Mouse (Mus musculus) hindbrain, embryonic 16.5 days (tissue): ENCODE results near the gene H2afy. TPM values are rescaled to one million over a fixed set of nuclear protein-coding genes. Genes with fewer than 3 reads are reported as not detected.

Experiments used
- ATAC-seq: fragments of 200-750 bp; cut with Nextera tagmentation; 2 replicates; pipeline ENCODE4 v1.8.0; 2017; ENCODE audit warnings: moderate TSS enrichment, moderate library complexity
- H3K27ac ChIP-seq: fragments of 300-500 bp; sonication (generic); 2 replicates; pipeline ENCODE4 v1.5.1; 2014; ENCODE audit warnings: low read depth, mild to moderate bottlenecking, control low read depth, low read length, moderate library complexity
- H3K27me3 ChIP-seq: fragments of 300-500 bp; sonication (generic); replicated peaks from 2 replicates; pipeline ENCODE4 v1.6.1; 2014; ENCODE audit warnings: low read length; ENCODE audit not compliant: control insufficient read depth, insufficient read depth
- H3K36me3 ChIP-seq: fragments of 300-500 bp; sonication (generic); 2 replicates; pipeline ENCODE4 v1.6.1; 2014; ENCODE audit warnings: mild to moderate bottlenecking, low read length, moderate library complexity, mixed read lengths; ENCODE audit not compliant: control insufficient read depth, insufficient read depth
- H3K4me1 ChIP-seq: fragments of 300-500 bp; sonication (generic); 2 replicates; pipeline ENCODE4 v1.6.1; 2014; ENCODE audit warnings: low read depth, low read length; ENCODE audit not compliant: control insufficient read depth, insufficient read depth
- H3K4me2 ChIP-seq: fragments of 300-500 bp; sonication (generic); 2 replicates; pipeline ENCODE4 v1.6.1; 2014; ENCODE audit warnings: mild to moderate bottlenecking, low read length, control low read depth, moderate library complexity
- H3K4me3 ChIP-seq: fragments of 300-500 bp; sonication (generic); 2 replicates; pipeline ENCODE4 v1.5.1; 2014; ENCODE audit warnings: mild to moderate bottlenecking, low read length, control low read depth, moderate library complexity
- H3K9ac ChIP-seq: fragments of 300-500 bp; sonication (generic); 2 replicates; pipeline ENCODE4 v1.6.1; 2014; ENCODE audit warnings: low read depth, mild to moderate bottlenecking, control low read depth, low read length, moderate library complexity
- H3K9me3 ChIP-seq: fragments of 300-500 bp; sonication (generic); 2 replicates; pipeline ENCODE4 v1.6.1; 2014; ENCODE audit warnings: mild to moderate bottlenecking, low read length, moderate library complexity; ENCODE audit not compliant: control insufficient read depth
- WGBS: fragments of 180-500 bp; shearing (Covaris S2); extraction: QIAGEN DNeasy Blood & Tissue Kit; methylation state at CpG from one replicate; pipeline ENCODE4 v1.1.7; 2014; 5-methylcytosine and 5-hydroxymethylcytosine counted together
- polyA plus RNA-seq: library from polyadenylated mRNA; unstranded; fragments of >200 nt; fragmentation: Nextera tagmentation; extraction: Ambion mirVana; gene quantifications from 2 replicates; pipeline ENCODE4 v1.2.1, GENCODE M21; 2015

H2afy gene
- polyA plus RNA-seq, 1 experiment from 2014 or later: 239 TPM

DNA sequence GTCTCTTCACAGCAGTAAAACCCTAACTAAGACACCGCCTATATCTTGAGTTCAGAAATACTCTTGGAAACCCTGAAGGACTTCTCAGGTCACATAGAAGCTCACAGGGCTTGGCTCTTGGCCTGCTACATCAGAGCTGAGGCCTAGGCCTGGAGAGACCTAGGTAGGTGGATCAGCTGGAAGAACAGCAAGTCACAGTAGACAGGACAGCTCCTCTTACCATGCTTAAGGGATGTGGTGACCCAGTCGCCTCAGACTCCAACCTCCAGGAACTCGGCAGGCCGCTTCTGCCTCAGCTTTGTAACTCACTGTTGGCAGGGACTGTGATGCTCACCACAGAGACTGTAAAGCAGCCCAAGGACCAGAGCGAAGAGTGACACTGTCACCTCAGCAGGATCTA lies 13.1 kb downstream of the H2afy start:
- Histone ChIP-seq H3K4me3 (no peak overlapping the region), H3K9ac (no peak overlapping the region), H3K27ac (no peak overlapping the region), H3K9me3 (no peaks in the 10 kb centered on the region), H3K4me2 (no peak overlapping the region), H3K36me3 (peaks cover 29% of the 10 kb centered on the region), H3K4me1 (peaks cover 3% of the 10 kb centered on the region; the same call in 1 of the 2 replicates), H3K27me3 (no peaks in the 10 kb centered on the region)
- WGBS: 96% methylated on average over 5 of the region's 5 CpGs
- ATAC-seq: no peak

DNA sequence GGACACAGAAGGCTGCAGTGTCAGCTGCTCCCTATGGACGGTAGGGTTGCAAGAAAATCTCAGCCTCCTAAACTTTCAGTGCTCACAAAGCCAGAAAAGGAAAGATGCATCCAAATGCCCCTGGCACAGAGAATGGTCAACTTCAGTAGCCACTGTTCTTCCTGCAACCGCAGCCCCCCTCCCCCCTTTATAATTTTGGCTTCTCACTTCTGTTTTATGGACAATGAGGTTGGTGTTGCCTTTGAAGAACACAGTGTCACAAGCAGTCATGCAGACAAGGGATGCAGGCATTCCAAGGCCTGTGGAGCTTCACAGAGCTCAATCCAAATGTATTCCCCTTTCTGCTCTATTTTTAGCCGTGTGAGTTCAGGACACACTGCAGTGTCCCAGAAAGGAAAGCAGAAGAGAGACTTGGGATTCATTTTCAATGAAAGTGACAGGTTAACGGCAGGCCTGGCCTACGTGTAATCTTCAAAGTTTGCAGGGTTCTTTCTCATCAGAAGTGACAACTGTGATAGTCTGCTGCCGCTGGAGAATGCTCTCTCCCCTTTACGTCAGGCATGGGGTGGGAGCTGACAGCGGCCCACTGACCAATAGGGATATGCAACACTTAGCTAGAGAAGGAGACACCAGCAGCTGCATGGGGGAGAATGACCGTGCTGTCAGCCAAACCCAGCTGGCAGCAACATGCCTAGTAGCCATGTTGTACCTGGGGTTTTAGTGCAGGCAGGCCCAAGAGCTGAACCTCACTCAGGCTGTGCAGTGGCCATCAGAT lies 18.0 kb downstream of the H2afy start:
- Histone ChIP-seq H3K4me3 (no peak overlapping the region), H3K36me3 (0 out of 2 replicates have a peak, but pooled peaks cover 8% of the 10 kb centered on the region), H3K4me2 (no peak overlapping the region), H3K9ac (no peak overlapping the region), H3K27ac (no peak overlapping the region), H3K27me3 (no peaks in the 10 kb centered on the region), H3K4me1 (peaks cover 17% of the 10 kb centered on the region), H3K9me3 (no peaks in the 10 kb centered on the region)
- WGBS: 80% methylated on average over 9 of the region's 9 CpGs
- no peak for ATAC-seq

DNA sequence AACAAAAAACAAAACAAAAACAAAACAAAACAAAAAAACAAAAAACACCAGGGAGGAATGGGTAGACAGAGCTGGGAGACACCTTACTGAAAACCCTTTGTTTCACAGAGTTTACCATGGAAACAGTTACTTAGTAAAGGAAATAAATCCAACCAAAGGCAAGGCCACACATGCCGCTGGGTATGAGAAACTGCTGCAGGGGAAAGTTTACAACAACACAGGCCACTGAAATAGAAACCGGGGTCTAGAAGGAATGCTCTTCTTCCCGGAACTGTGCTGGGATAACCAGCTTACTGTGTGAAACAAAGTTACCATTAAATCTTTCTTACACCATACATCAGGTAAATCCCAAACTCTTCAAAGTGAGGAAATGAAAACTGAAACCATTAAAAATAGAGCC lies 20.3 kb downstream of the H2afy start:
- H3K36me3 ChIP-seq: no peaks in the 10 kb centered on the region
- no peak overlapping the region for H3K4me3 ChIP-seq
- no peak overlapping the region for H3K27ac ChIP-seq
- H3K9me3 ChIP-seq: no peaks in the 10 kb centered on the region
- ATAC-seq: no peak
- H3K4me2 ChIP-seq: no peak overlapping the region
- 49% methylated on average over 3 of the region's 3 CpGs for WGBS
- H3K9ac ChIP-seq: no peak overlapping the region
- H3K4me1 ChIP-seq: peaks cover 34% of the 10 kb centered on the region
- no peaks in the 10 kb centered on the region for H3K27me3 ChIP-seq

DNA sequence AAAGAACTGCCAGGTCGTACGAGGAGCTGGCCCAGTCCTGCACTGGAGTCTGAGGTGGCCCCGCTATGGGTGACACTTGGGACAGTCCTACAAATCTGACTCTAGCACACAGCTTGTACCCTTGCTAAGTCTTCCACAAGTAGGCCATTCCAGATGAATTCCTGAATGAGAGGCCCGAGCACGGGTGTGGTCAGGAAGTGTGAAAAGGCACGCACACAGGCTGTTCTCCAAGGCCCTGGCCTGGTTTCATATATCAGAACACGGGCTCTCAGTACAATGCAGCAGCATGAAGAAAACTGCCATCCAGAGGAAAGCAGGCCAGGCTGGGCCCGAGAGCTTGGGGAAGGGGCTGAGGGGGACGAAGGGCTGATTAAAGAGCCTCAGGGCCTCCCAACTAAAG lies 20.8 kb downstream of the H2afy start:
- Histone ChIP-seq H3K9me3 (no peaks in the 10 kb centered on the region), H3K36me3 (no peaks in the 10 kb centered on the region), H3K27me3 (no peaks in the 10 kb centered on the region), H3K4me1 (peaks cover 34% of the 10 kb centered on the region), H3K4me3 (no peak overlapping the region), H3K9ac (no peak overlapping the region), H3K27ac (peak overlapping the region; percentile 48), H3K4me2 (no peak overlapping the region)
- no peak for ATAC-seq
- 57% methylated on average over 9 of the region's 9 CpGs for WGBS

DNA sequence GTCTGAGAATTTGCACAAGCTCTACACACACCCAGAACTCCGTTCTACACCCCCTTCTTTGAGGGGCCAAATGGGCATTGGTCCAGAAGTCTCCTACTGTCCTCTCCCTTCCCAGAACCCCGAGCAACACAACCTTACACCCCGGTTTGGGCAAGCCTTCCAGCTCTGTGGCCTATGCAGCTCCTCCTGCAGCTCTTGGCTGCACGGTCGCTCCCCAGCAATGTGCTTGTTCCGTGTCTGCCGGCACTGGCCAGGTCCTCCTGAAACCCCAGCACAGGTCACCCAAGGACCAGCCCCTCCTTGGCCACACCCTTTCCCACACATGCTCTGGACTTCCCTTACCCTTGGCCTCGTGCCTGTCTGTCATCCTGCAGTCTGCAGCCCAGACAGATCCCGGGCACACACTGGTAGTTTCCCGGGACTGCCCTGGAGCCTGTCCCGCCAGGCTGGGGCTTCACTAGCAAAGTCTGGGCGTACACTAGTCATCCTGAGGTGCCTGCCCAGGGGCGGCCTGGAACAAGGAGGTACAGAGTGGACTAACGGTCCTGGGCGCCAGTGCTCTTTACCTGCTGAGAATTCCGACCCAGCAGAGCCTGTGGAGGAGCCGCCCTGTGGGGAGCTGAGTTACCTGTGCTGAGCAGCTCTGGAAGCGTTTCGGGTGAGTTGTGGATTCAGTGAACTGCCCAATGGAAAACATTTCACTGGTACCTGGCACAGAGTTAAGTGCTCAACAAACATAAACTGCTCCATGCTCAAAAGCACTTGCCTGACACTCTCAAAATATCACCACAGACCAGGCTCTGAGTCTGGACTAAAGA lies 22.5 kb downstream of the H2afy start:
- H3K9ac ChIP-seq: no peak overlapping the region; the same call in 1 of the 2 replicates
- H3K4me1 ChIP-seq: peaks cover 47% of the 10 kb centered on the region
- H3K4me2 ChIP-seq: no peak overlapping the region
- H3K9me3 ChIP-seq: no peaks in the 10 kb centered on the region
- no peak overlapping the region for H3K4me3 ChIP-seq
- H3K27me3 ChIP-seq: no peaks in the 10 kb centered on the region
- 60% methylated on average over 19 of the region's 19 CpGs for WGBS
- ATAC-seq: peak; percentile 49; the same call in 1 of the 2 replicates
- no peaks in the 10 kb centered on the region for H3K36me3 ChIP-seq
- H3K27ac ChIP-seq: peak overlapping the region; percentile 72

DNA sequence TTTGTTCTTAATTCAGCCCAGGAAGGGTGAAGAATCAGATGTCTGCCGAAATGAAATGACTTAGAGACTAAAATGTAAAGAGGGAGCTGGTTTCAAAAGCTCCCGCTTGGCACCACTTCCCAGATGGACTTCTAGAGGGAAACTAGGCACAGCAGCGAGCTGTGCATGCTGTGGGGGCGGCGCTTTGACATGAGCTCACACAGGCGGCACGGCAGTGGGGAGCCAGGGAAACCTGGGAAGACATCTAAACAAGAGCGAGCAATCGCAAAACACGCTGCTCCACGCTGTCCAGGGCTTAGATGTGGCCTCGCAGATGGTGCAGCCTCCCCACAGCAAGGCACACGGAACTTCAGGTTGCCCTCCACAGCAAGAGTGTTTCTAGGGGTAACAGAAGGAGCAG lies 23.2 kb downstream of the H2afy start:
- Histone ChIP-seq H3K27me3 (no peaks in the 10 kb centered on the region), H3K4me2 (no peak overlapping the region), H3K9me3 (no peaks in the 10 kb centered on the region), H3K9ac (peak overlapping the region; percentile 41; the same call in 1 of the 2 replicates), H3K27ac (peak overlapping the region; percentile 72), H3K4me1 (peaks cover 44% of the 10 kb centered on the region), H3K4me3 (no peak overlapping the region), H3K36me3 (no peaks in the 10 kb centered on the region)
- WGBS: 32% methylated on average over 13 of the region's 13 CpGs
- 0 out of 2 replicates have a peak, but pooled peaks have one; percentile 5 for ATAC-seq

DNA sequence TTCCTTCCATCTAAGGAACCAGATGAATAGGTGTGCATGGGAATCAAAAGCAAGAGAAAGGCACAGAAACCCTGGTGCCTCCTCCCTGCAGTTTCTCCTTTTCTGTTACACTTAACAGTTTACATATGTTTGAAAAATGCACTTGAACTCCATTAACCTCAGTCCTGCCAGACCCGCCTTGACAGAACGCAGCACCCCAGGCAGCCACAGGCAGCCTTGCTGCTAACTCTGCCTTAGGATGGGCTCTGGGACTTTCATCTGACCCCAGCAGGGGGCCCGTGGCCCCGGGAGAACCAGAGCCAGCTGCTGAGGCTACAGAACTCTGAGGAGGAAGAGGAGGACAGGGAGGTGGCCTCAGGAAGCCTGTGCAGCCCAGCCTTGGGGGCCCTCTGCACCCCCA lies 23.7 kb downstream of the H2afy start:
- Histone ChIP-seq H3K9ac (peak overlapping the region; percentile 41; the same call in 1 of the 2 replicates), H3K36me3 (no peaks in the 10 kb centered on the region), H3K27ac (no peak overlapping the region; the same call in 1 of the 2 replicates), H3K4me3 (no peak overlapping the region), H3K4me2 (no peak overlapping the region), H3K27me3 (no peaks in the 10 kb centered on the region), H3K4me1 (peaks cover 44% of the 10 kb centered on the region), H3K9me3 (no peaks in the 10 kb centered on the region)
- WGBS: 35% methylated on average over 4 of the region's 4 CpGs
- no peak for ATAC-seq

DNA sequence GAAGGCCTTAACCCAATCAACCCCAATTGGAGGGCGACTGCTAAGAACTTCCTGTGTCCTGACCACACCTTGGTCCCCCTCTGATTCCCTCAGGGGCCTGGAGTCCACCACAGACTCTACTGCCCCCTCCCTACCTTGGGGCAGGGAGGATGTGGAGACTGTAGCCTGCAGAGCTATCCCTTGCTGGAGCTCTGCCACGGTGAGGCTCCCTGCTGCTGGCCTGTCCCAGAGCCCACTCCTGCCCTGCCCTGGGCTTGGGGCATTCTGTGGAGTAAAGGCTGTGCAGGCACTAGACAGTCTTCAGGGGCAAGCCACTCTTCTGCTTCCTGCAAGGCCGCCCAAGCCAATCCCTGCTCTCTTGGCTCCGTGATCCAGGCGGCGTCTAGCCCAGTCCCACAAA lies 24.6 kb downstream of the H2afy start:
- Histone ChIP-seq H3K27ac (no peak overlapping the region), H3K4me3 (no peak overlapping the region), H3K27me3 (no peaks in the 10 kb centered on the region), H3K4me2 (no peak overlapping the region), H3K9ac (no peak overlapping the region), H3K9me3 (no peaks in the 10 kb centered on the region), H3K36me3 (no peaks in the 10 kb centered on the region), H3K4me1 (peaks cover 43% of the 10 kb centered on the region)
- WGBS: 75% methylated on average over 6 of the region's 6 CpGs
- no peak for ATAC-seq
